Mouse (Mus musculus) frontal cortex, adult 2 months (tissue): ENCODE data around the gene Smox. TPM values are rescaled to one million over a fixed set of nuclear protein-coding genes. Genes with fewer than 3 reads are reported as not detected.

ENCODE experiments used
- DNase-seq, 2 experiments: peaks; one replicate each; pipeline ENCODE4 v3.0.0; 2022; ENCODE audit warnings: low spot score in 1 of 2; ENCODE audit errors: extremely low spot score in 1 of 2
- polyA plus RNA-seq: library from polyadenylated mRNA; depleted of rRNA; stranded (reverse); fragments of >200 nt; gene quantifications from 2 replicates; pipeline ENCODE4 v1.2.3, GENCODE M21; 2012

The Smox gene
- polyA plus RNA-seq, 1 experiment: 73.5 TPM

DNA sequence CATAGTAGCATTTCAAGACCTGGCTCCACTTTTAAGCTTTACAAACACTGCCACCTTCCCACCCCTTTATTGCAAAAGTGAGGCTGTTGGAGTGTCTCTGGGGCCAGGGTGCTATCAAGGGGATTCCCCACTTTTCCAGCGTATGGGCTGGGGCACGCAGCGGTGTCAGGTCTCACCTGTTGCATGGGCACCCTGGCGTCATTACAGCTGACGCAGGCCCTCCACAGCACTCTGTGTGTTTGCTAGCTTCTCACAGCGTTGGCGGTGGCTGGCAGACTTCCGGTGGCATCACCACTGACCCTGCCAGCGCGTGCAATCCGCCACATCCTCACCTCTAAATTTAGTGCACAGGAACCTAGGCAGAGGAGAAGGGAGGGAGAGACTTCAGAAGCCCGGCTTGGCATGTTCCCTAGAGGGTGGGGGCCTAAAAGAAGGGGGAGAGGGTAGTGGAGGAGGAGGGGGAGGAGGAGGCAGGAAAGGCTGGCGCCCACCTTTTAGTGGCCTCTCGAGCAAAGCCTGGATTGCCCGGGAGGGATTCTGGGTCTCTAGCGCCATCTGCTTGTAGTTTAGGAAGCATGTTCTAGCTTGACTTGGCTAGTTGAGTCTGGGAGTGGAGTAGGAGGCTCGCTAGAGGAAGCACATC, 18.5 kb downstream of the Smox start:
- peak; percentile 37 to 85 for DNase-seq

- DNase-seq: no peak
Measured at GRCm38 (mm10) chr2:131510531-131510930, 19.2 kb downstream of the Smox start.

DNA sequence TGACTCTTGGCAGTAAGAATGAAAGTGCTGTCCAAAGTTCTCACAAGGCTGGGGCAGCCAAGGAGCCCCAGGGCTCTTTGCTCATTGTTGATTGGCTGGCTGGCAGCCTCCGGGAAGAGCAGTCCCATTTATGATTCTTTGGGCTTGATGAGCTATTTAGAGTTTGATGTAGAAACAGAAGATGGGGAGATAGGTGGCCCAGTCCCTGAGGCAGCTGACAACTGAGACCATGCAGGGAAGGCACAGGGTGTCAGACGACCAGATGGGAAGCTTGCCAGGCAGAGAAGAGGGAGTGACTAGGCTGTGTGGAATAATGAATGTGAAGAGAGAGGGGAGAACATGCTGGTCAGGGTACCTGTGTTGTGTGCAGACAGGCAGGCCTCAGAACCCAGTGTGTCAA, 22.2 kb downstream of the Smox start:
- no peak for DNase-seq

- DNase-seq: no peak
Measured at GRCm38 (mm10) chr2:131514055-131514621, 22.8 kb downstream of the Smox start.

GRCm38 (mm10) chr2:131517550-131517949, 26.3 kb downstream of the Smox start:
- DNase-seq: no peak

DNA sequence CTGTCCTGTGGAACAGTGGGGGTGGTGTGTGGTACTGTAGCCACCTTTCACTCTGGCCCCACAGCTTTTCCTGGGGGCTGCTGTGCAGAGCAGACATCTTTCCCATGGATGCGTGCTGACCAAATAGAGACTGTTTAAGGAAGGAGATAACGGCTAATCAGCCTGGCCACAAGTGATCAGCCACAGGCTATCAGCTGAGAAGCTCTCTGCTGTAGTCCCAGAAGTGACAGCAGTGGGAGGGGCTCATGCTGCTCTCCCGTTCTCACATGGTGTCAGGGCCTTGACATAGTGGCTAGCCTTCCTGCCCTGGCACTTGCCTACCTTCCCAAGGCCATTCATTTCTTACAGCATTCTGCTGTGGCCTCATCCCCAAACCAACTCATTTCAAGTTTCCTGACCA, 27.5 kb downstream of the Smox start:
- no peak for DNase-seq

DNA sequence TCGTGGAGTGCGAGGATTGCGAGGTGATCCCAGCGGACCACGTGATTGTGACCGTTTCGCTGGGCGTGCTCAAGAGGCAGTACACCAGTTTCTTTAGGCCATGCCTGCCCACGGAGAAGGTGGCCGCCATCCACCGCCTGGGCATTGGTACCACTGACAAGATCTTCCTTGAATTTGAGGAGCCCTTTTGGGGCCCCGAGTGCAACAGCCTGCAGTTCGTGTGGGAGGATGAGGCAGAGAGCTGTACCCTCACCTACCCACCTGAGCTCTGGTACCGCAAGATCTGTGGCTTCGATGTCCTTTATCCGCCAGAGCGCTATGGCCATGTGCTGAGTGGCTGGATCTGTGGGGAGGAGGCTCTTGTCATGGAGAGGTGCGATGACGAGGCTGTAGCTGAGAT, 29.4 kb downstream of the Smox start:
- no peak for DNase-seq

- DNase-seq: peak in 1 of 2 experiments; percentile 65
Measured at GRCm38 (mm10) chr2:131527061-131527460, 35.8 kb downstream of the Smox start.

GRCm38 (mm10) chr2:131529898-131530622, 38.8 kb downstream of the Smox start:
- peak; percentile 62 to 88 for DNase-seq

- DNase-seq: peak in 1 of 2 experiments; percentile 69
Measured at GRCm38 (mm10) chr2:131530623-131531008, 39.3 kb downstream of the Smox start.

DNA sequence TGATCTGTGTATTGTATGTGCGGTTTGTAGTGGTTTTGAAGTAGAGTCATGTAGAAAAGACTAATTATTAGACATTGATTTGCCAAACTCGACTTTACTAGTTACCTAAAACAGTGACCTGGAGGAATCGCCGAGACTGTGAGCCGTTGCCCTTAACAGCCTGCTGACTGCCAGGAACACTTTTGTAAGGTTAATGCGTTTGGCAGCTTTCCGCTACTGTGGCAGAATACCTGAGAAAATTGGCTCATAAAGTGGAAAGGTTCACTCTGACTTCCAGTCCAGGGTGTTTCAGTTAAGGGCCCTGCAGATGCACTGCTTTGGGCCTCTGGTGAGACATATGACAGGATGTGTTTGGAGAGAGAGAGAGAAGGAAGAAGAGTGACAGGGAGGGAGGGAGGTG, 40.0 kb downstream of the Smox start:
- DNase-seq: no peak

DNA sequence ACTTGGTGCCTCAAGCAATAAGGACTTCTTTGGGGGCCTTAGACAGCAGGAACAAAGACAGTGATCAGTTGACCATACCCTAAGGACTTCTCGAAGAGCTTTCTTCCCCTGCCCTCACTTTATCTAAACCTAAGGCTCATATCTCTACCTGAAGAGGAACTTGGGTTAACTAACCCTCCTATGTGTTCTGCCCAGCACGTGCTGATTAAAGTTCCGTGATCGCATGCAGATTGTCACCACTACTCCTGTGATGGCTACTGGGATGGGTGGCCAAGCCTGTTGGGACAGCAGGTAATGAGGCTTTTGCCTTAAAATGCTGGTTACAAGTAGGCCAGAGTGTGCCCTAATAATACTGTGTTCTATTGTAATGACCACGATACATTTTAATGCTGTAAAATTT, 43.9 kb downstream of the Smox start:
- DNase-seq: no peak

DNA sequence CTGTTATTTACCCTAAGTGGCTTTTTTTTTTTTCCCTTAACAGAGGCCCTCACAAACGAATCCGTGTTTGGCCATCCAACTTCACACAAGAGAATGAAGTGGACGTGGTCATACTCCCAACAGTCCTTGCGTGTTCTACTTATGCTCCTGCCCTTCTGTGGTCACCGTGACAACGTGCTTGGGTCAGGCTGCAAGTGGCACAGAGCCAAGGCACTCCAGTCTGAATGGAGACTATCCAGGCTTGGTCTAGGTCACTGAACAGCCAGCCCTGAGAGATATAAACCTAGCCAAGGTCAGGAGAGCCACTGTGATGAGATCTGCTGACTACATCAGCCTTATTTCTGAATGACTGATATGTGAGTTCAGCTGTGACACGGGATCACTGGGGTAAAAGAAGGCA, 47.0 kb downstream of the Smox start:
- no peak for DNase-seq

- DNase-seq: peak in 1 of 2 experiments; percentile 34
Measured at GRCm38 (mm10) chr2:131539780-131540179, 48.5 kb downstream of the Smox start.

GRCm38 (mm10) chr2:131541686-131542085, 50.4 kb downstream of the Smox start:
- DNase-seq: no peak

DNA sequence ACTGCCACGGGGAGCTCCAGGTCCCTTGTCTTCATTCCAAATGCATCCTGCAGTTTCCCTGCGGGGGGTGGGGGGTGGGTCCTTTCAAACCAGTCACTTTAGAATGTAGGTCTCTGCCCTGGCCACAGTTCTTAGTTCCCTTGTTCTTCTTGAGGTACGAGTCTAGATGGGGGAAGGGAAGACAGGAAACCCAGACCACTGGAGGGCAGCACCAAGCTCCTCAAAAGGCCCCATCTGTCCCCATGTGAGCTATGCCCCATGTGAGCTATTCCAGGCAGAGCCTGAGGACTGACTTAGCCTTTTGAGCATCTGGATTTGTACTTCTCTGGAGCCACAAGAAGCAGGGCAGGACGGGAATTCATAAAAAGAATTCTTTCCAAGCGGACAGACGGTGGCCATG, 51.2 kb downstream of the Smox start:
- no peak for DNase-seq

GRCm38 (mm10) chr2:131545386-131546307, 54.4 kb downstream of the Smox start:
- DNase-seq: peak in 1 of 2 experiments; percentile 77

GRCm38 (mm10) chr2:131546308-131546700, 55.0 kb downstream of the Smox start:
- DNase-seq: no peak

- peak in 1 of 2 experiments; percentile 43 for DNase-seq
Measured at GRCm38 (mm10) chr2:131546745-131547408, 55.6 kb downstream of the Smox start.

DNA sequence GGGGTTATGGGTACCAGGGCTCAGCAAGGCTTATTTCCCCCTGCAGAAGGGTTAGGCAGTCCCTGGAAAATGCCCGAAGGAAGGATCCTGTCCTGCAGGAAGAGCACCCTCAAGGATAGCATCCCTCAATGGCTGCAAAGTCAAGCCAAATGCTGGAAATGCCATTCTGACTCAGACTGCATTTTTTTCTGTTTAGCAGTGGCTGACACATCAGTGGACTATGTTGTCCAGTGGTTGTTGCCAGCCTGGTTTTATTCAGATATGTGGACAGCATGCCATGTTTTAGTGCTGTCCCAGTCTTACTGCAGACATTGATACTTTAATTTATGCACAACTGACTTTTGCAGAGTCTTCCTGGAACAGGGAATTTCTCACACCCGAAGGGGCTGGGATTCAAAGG, 57.0 kb downstream of the Smox start:
- DNase-seq: no peak
